Mouse (Mus musculus) heart, embryonic 10.5 days (tissue): ENCODE results near the gene Rasgef1b. TPM values are rescaled to one million over a fixed set of nuclear protein-coding genes. Genes with fewer than 3 reads are reported as not detected.

Experiments used
- DNase-seq: peaks from one replicate; pipeline ENCODE4 v3.0.0-alpha.2; 2017; ENCODE audit warnings: low spot score
- H3K27ac ChIP-seq: fragments of 300-500 bp; sonication (generic); 2 replicates; pipeline ENCODE4 v1.5.1; 2016; ENCODE audit warnings: mild to moderate bottlenecking
- H3K27me3 ChIP-seq: fragments of 300-500 bp; sonication (generic); 2 replicates; pipeline ENCODE4 v1.6.1; 2016; ENCODE audit warnings: mild to moderate bottlenecking; ENCODE audit not compliant: poor library complexity, insufficient read depth, severe bottlenecking
- H3K36me3 ChIP-seq: fragments of 300-500 bp; sonication (generic); 2 replicates; pipeline ENCODE4 v1.6.1; 2016; ENCODE audit warnings: mild to moderate bottlenecking, moderate library complexity
- H3K4me1 ChIP-seq: fragments of 300-500 bp; sonication (generic); 2 replicates; pipeline ENCODE4 v1.6.1; 2016; ENCODE audit warnings: mild to moderate bottlenecking
- H3K4me3 ChIP-seq: fragments of 300-500 bp; sonication (generic); 2 replicates; pipeline ENCODE4 v1.5.1; 2016; ENCODE audit warnings: mild to moderate bottlenecking, moderate library complexity
- H3K9me3 ChIP-seq: fragments of 300-500 bp; sonication (generic); 2 replicates; pipeline ENCODE4 v1.6.1; 2016; ENCODE audit warnings: mild to moderate bottlenecking, moderate library complexity
- WGBS: fragments of 180-500 bp; shearing (Covaris S2); methylation state at CpG from one replicate; pipeline ENCODE4 v1.1.7; 2016; 5-methylcytosine and 5-hydroxymethylcytosine counted together
- polyA plus RNA-seq: library from polyadenylated mRNA; unstranded; fragments of >200 nt; fragmentation: Nextera tagmentation; extraction: Ambion mirVana; gene quantifications from 2 replicates; pipeline ENCODE4 v1.2.1, GENCODE M21; 2016

The Rasgef1b gene
- polyA plus RNA-seq, 1 experiment from 2014 or later: 20.6 TPM

- no peaks in the 10 kb centered on the region for H3K36me3 ChIP-seq
- H3K9me3 ChIP-seq: no peaks in the 10 kb centered on the region
- DNase-seq: no peak
- peaks cover 22% of the 10 kb centered on the region; the same call in 1 of the 2 replicates for H3K27me3 ChIP-seq
- WGBS: 66% methylated on average over 1 of the region's 1 CpGs
- no peak overlapping the region for H3K27ac ChIP-seq
- H3K4me1 ChIP-seq: peaks cover 19% of the 10 kb centered on the region
- no peak overlapping the region for H3K4me3 ChIP-seq
Measured at GRCm38 (mm10) chr5:99729931-99730330, 1.1 kb upstream of the Rasgef1b start.

GRCm38 (mm10) chr5:99729361-99729882 is 557 bp upstream of the Rasgef1b start:
- peak; percentile 76 for DNase-seq
- peaks cover 22% of the 10 kb centered on the region; the same call in 1 of the 2 replicates for H3K27me3 ChIP-seq
- peak overlapping the region; percentile 86 for H3K4me3 ChIP-seq
- no peaks in the 10 kb centered on the region for H3K36me3 ChIP-seq
- H3K4me1 ChIP-seq: peaks cover 19% of the 10 kb centered on the region
- 3% methylated on average over 18 of the region's 18 CpGs for WGBS
- H3K9me3 ChIP-seq: no peaks in the 10 kb centered on the region
- peak overlapping the region; percentile 83 for H3K27ac ChIP-seq

GRCm38 (mm10) chr5:99728027-99728451 is 826 bp downstream of the Rasgef1b start:
- Histone ChIP-seq H3K4me3 (peak overlapping the region; percentile 86), H3K27me3 (peaks cover 22% of the 10 kb centered on the region; the same call in 1 of the 2 replicates), H3K9me3 (no peaks in the 10 kb centered on the region), H3K27ac (no peak overlapping the region), H3K36me3 (no peaks in the 10 kb centered on the region), H3K4me1 (peaks cover 19% of the 10 kb centered on the region)
- DNase-seq: no peak
- 0% methylated on average over 15 of the region's 15 CpGs for WGBS

- Histone ChIP-seq H3K4me3 (no peak overlapping the region), H3K4me1 (peaks cover 12% of the 10 kb centered on the region), H3K9me3 (no peaks in the 10 kb centered on the region), H3K27ac (no peak overlapping the region), H3K27me3 (peaks cover 9% of the 10 kb centered on the region; the same call in 1 of the 2 replicates), H3K36me3 (no peaks in the 10 kb centered on the region)
- no peak for DNase-seq
- WGBS: 89% methylated on average over 6 of the region's 6 CpGs
Measured at GRCm38 (mm10) chr5:99723941-99724340, 4.9 kb downstream of the Rasgef1b start.

GRCm38 (mm10) chr5:99722310-99722709 is 6.6 kb downstream of the Rasgef1b start:
- 85% methylated on average over 2 of the region's 2 CpGs for WGBS
- H3K4me1 ChIP-seq: no peaks in the 10 kb centered on the region
- no peak for DNase-seq
- H3K36me3 ChIP-seq: no peaks in the 10 kb centered on the region
- peaks cover 9% of the 10 kb centered on the region; the same call in 1 of the 2 replicates for H3K27me3 ChIP-seq
- no peaks in the 10 kb centered on the region for H3K9me3 ChIP-seq
- no peak overlapping the region for H3K4me3 ChIP-seq
- H3K27ac ChIP-seq: no peak overlapping the region

- Histone ChIP-seq H3K4me3 (no peak overlapping the region), H3K27me3 (0 out of 2 replicates have a peak, but pooled peaks cover 5% of the 10 kb centered on the region), H3K36me3 (no peaks in the 10 kb centered on the region), H3K9me3 (no peaks in the 10 kb centered on the region), H3K4me1 (peaks cover under 1% of the 10 kb centered on the region; the same call in 1 of the 2 replicates), H3K27ac (no peak overlapping the region)
- WGBS: 75% methylated on average over 2 of the region's 2 CpGs
- DNase-seq: no peak
Measured at GRCm38 (mm10) chr5:99720554-99720953, 8.3 kb downstream of the Rasgef1b start.

GRCm38 (mm10) chr5:99717917-99718316 is 10.9 kb downstream of the Rasgef1b start:
- H3K27me3 ChIP-seq: no peaks in the 10 kb centered on the region
- DNase-seq: no peak
- no peaks in the 10 kb centered on the region for H3K9me3 ChIP-seq
- H3K4me3 ChIP-seq: no peak overlapping the region
- peaks cover 7% of the 10 kb centered on the region; the same call in 1 of the 2 replicates for H3K4me1 ChIP-seq
- no peak overlapping the region for H3K27ac ChIP-seq
- 77% methylated on average over 8 of the region's 8 CpGs for WGBS
- no peaks in the 10 kb centered on the region for H3K36me3 ChIP-seq

GRCm38 (mm10) chr5:99715281-99715744 is 13.6 kb downstream of the Rasgef1b start:
- Histone ChIP-seq H3K9me3 (no peaks in the 10 kb centered on the region), H3K27me3 (no peaks in the 10 kb centered on the region), H3K4me3 (no peak overlapping the region), H3K27ac (no peak overlapping the region), H3K4me1 (peaks cover 7% of the 10 kb centered on the region; the same call in 1 of the 2 replicates), H3K36me3 (no peaks in the 10 kb centered on the region)
- 62% methylated on average over 5 of the region's 5 CpGs for WGBS
- no peak for DNase-seq

GRCm38 (mm10) chr5:99711947-99712346 is 16.9 kb downstream of the Rasgef1b start:
- no peaks in the 10 kb centered on the region for H3K27me3 ChIP-seq
- no peaks in the 10 kb centered on the region for H3K36me3 ChIP-seq
- WGBS: 88% methylated on average over 2 of the region's 2 CpGs
- DNase-seq: no peak
- H3K4me1 ChIP-seq: peaks cover 7% of the 10 kb centered on the region; the same call in 1 of the 2 replicates
- no peak overlapping the region for H3K4me3 ChIP-seq
- H3K27ac ChIP-seq: no peak overlapping the region
- H3K9me3 ChIP-seq: no peaks in the 10 kb centered on the region

- H3K9me3 ChIP-seq: no peaks in the 10 kb centered on the region
- H3K4me1 ChIP-seq: no peaks in the 10 kb centered on the region
- 32% methylated on average over 6 of the region's 6 CpGs for WGBS
- no peak overlapping the region for H3K4me3 ChIP-seq
- no peaks in the 10 kb centered on the region for H3K36me3 ChIP-seq
- DNase-seq: no peak
- no peaks in the 10 kb centered on the region for H3K27me3 ChIP-seq
- H3K27ac ChIP-seq: no peak overlapping the region
Measured at GRCm38 (mm10) chr5:99708706-99709105, 20.2 kb downstream of the Rasgef1b start.

GRCm38 (mm10) chr5:99707261-99707660 is 21.6 kb downstream of the Rasgef1b start:
- Histone ChIP-seq H3K27ac (no peak overlapping the region), H3K27me3 (no peaks in the 10 kb centered on the region), H3K4me1 (no peaks in the 10 kb centered on the region), H3K36me3 (no peaks in the 10 kb centered on the region), H3K4me3 (no peak overlapping the region), H3K9me3 (no peaks in the 10 kb centered on the region)
- no peak for DNase-seq
- 32% methylated on average over 6 of the region's 6 CpGs for WGBS

- Histone ChIP-seq H3K36me3 (no peaks in the 10 kb centered on the region), H3K4me1 (peaks cover 5% of the 10 kb centered on the region; the same call in 1 of the 2 replicates), H3K27ac (no peak overlapping the region), H3K9me3 (no peaks in the 10 kb centered on the region), H3K4me3 (no peak overlapping the region), H3K27me3 (no peaks in the 10 kb centered on the region)
- WGBS: 91% methylated on average over 5 of the region's 5 CpGs
- no peak for DNase-seq
Measured at GRCm38 (mm10) chr5:99701811-99702210, 27.1 kb downstream of the Rasgef1b start.

GRCm38 (mm10) chr5:99694712-99695360 is 34.0 kb downstream of the Rasgef1b start:
- Histone ChIP-seq H3K27me3 (no peaks in the 10 kb centered on the region), H3K27ac (no peak overlapping the region), H3K4me1 (peaks cover 10% of the 10 kb centered on the region), H3K9me3 (no peaks in the 10 kb centered on the region), H3K4me3 (no peak overlapping the region), H3K36me3 (no peaks in the 10 kb centered on the region)
- DNase-seq: no peak
- 79% methylated on average over 13 of the region's 13 CpGs for WGBS
